Mouse (Mus musculus) right cerebral cortex, adult 2 months (tissue): ENCODE data around the gene Mamdc4.
A peak's percentile ranks its signal among the peaks of the same experiment; 100 is the strongest.

Experiments used
- DNase-seq, 2 experiments: peaks; one replicate each; pipeline ENCODE4 v3.0.0; 2021 to 2022; ENCODE audit warnings: low spot score in 2 of 2

Mamdc4 gene

DNA sequence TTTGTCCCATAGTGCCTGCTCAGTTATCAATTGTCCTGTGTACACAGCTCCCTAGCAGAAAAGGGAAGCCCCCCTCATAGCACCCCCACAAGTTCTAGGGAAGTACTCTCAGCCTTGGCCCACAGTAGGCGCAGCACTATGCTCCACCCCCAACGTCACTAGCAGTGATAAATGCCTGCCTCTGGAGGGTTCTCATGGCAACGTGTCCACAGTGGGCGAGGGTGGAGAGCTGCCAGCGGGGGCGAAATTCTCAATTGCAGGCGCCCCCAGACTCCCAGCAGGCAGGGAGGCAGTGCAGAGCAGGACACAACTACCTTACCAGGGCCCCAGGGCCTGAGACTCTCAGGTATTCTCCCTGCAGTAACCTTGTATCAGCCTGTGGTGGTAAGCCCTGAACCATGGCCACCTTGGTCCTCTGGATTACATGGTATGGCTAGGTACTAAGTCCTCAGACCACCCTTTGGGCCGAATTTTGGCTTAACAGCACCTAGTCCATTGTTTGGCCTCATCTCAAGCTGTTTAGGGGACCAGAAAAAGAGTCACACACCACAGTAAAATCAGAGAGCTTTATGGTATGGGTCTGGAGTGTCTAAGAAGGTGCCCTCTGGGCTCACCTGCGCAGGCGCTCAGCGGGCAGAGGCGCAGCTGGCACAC, 7.9 kb upstream of the Mamdc4 start:
- peak; percentile 91 to 92 for DNase-seq

GRCm38 (mm10) chr2:25581901-25582301, 7.3 kb upstream of the Mamdc4 start:
- peak; percentile 56 to 61 for DNase-seq

DNA sequence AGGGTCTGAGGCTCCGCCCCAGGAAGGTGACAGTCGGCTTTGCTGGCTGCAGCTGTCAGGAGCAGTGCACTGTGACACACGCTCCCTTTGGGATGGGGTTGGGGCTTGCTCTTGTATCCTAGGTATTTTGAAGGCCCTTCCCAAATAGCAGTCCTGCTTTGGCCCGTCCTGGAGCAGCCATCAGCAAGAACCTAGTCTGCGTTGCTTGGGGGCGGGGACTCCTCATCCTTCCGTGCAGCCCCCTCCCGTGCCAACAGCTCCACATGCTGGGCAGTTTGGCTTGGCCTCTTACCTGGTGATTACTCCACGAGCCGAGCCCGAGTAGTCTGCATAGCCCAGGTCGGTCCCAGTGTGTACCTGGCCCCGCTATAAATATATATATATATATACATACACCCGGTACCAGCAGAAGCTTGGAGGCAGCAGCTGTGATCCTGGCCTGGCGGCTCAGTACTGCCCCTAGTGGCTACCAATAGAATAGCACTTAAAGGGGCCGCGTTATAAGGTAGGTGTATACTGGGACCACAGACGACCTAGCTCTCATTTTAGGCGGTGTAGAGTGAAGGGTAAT, 6.7 kb upstream of the Mamdc4 start, which contains the start of gene Ajm1:
Gene Ajm1, minus strand, starts transcription at position 464 of the 571 bp plus-strand sequence.
- peak; percentile 79 to 83 for DNase-seq

GRCm38 (mm10) chr2:25580621-25581101, 6.0 kb upstream of the Mamdc4 start:
- peak; percentile 59 to 60 for DNase-seq

DNA sequence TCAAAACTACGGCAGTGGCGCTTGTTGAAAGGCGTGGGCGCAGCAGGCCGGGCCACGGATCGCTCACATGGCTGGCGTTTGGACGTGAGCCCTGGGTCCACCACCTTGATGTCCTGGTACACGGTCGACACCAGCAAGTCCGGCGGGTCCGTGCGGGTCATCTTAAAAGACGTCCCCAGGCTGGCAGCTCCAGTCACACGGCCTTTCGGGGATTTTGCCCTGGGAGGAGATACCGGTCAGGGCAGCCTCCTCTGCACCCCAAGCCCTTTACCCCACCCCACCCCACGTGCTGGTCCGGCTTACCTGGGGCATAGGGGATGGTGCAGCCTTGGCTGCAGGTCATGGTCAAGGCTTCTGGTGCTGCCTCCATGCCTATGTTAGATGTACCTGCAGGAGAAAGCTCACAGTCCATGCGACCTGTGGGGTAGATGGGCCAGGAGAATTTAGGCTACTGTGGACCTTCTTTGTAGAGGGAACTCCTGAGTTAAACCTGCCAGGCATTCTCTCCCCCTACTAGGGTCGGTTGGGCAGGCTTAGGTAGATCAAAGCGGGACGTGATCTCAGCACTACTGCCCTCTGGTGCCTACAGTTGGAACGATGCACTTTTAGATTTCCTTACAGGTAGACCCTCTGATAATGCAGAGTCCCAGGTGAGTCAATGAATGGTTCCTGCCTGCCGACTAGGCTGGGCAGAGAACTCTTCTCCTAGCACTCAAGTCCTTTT, 5.3 kb upstream of the Mamdc4 start:
- DNase-seq, result peak; percentile 73 to 79

- DNase-seq, result no peak
These were observed 4.4 kb upstream of the Mamdc4 start for GRCm38 (mm10) chr2:25578796-25579736.

- DNase-seq, result no peak
These were observed 3.5 kb upstream of the Mamdc4 start for GRCm38 (mm10) chr2:25577951-25578795.

DNA sequence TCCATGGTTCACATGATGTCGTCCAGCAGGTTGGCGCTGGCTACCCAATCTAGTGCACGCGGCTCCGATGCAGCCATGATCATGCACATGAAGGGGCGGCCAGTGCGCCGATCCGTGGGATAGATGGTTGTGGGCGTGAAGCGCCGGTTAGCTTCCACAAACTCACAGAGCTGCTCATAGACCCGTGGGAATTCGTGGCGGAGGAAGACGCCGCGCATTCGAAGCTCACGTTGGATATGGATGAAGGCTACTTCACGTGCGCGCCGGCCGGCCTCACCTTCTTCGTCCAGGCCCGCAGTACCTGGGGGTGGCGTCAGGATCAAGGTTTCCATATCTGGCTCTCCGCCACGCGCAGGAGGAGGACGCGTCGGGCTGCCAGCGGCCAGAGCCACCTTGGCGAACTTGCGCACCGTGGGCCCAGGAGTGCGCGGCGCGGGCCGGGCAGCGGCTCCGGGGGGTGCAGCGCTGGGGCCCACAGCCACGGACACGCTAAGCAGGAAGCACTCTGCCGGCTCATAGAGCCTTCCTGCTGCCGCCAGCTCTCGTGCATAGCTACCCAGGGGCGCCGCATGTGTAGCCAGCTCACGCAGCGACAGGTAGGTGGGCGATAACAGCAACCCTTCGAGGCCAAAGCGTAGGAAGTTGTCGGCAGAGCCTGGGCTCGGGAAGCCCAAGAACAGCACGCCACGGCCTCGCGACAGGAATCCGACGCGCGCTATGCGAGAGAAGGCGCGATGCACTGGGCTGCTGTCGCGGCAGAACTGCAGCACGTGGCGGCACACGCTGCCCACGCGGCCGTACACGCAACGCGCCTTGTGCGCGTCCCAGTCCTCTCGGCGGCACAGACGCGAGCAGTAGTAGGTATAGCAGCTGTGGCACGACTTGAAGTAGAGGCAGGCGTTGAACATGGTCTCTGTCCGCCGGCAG, 2.6 kb upstream of the Mamdc4 start:
- DNase-seq, result peak in 1 of 2 experiments; percentile 43

DNA sequence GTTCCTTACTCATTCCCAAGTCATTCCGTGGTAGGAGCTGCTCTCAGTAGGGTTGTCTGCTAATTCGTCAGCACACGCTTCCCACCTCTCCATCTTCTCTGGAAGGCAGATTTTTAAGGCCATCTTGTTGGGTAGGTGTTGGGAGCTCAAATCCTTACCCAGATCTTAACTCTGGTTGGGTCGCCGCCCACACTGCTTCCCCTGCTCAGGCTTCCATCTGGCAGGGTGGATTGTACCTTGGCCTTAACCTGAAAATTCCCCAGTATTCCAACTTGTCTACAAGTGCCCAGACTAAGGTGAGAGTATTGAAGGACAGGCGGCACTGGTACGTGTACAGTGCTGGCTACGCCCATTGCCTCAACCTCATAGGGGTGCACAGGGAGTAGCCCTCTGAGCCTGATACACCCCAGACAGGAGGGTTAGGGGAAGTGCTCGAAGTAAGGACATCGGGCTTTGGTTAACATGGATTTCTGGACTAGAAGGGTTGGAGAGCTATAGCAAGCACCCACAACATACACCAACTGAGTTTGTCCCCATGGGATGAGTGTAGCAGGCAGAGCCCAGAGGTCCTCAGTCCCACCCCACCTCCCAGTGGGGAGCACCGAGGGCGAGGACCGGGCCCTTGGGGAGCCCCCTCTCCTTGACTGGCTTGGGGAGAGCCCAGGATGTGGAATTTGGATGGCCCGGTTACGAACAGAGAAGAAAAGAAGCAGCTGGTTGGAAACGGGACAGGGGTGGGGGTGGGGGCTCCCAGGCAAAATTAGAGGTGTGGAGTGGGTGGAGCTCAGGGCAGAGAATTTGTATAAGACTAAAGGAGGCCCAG, 1.6 kb upstream of the Mamdc4 start:
- peak; percentile 58 to 62 for DNase-seq

GRCm38 (mm10) chr2:25575432-25576027, 885 bp upstream of the Mamdc4 start:
- DNase-seq, result peak; percentile 52

- no peak for DNase-seq
These were observed 509 bp downstream of the Mamdc4 start for GRCm38 (mm10) chr2:25574136-25574535.

GRCm38 (mm10) chr2:25573068-25573467, 1.6 kb downstream of the Mamdc4 start:
- DNase-seq, result no peak

- DNase-seq, result no peak
These were observed 3.4 kb downstream of the Mamdc4 start for GRCm38 (mm10) chr2:25571221-25571620.

DNA sequence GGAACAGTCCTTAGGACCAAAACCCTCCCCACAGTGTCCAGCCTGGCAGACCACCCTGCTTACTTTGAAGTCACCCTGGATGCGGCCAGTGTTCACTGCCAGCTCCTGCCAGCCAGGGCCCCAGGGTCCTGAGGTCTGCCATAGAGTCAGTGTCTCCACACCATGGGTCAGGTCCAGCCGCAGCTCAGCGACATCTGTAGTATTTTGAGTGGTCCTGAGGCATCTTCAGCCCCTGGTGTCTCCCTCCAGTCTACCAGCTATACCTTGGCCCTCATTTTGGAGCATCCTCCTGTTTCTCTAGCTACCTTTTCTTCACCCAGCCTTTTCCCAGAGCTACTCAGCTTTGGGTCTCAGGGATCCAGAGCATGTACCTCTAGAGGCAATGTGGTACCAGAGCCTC, 5.3 kb downstream of the Mamdc4 start:
- no peak for DNase-seq

GRCm38 (mm10) chr2:25568473-25569019, 6.1 kb downstream of the Mamdc4 start:
- no peak for DNase-seq

DNA sequence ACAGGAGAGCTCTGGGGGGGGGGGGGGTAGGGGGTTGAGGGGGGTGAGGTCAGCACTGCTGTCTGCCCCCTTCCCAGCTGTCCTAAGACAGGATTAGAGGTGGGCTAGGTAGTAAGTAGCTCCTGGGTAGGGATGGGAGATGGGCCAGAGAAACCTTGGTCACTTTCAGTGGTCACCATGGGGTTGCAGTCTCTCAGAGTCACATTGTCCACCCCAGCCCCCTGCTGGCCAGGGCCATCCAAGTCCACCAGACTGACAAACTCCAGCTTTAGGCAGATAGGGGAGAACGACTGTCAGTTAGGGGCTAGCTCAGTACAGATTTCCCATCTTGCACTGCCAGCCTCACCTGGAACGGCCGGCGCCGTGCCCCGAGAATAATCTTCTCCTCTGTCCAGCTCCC, 8.1 kb downstream of the Mamdc4 start:
- DNase-seq, result no peak

DNA sequence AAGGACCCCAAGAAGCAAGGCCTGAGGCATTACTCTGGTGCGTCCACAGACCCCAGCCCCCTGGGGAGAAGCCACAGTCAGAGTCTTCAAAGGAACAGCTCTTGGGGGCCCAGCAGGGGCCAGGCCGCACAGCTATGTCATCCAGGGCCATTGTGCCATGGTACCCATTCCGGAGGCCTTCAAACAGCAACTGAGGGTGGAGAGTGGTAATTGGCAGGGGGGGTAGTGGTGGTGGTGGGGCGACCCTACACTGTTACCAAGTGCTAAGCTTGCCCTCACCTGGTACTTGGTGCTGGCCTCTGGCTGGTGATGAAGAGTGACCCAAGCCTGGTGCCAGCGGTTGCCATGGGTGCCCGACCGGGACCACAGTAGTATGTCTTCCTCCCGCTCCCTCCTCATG, 8.9 kb downstream of the Mamdc4 start:
- DNase-seq, result peak in 1 of 2 experiments; percentile 2

DNA sequence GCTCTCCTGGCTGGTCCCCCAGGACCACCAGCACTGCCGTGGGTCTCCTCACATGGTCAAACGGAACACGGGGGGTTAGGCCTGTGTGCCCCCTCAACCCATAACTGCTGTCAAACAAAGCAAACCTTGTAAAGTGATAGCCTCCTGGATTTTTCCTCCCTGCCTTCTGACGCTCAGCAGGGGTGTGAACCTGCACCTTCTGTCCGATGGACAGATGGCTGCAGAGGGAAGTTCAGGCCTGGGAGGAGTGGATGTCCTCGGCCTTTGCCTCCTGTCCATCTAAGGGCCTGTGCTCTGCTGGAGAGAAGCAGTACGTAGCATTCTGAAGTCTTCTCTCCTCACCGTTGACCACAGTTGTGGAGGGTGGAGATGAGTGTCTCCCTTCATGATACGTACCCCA, 12.7 kb downstream of the Mamdc4 start:
- DNase-seq, result no peak
